Mouse (Mus musculus) mouse trophoblast stem cell (cell line): Measurements from ENCODE around the gene Lta.

Experiments used
- in situ Hi-C, 2 experiments: fragments of 300-500 bp; cut with MseI, MboI; formaldehyde crosslinking; loops; 2 replicates in 1 of 2; 3 replicates in 1 of 2; pipeline ENCODE4 v1.15.1; 2025

Gene Lta

DNA sequence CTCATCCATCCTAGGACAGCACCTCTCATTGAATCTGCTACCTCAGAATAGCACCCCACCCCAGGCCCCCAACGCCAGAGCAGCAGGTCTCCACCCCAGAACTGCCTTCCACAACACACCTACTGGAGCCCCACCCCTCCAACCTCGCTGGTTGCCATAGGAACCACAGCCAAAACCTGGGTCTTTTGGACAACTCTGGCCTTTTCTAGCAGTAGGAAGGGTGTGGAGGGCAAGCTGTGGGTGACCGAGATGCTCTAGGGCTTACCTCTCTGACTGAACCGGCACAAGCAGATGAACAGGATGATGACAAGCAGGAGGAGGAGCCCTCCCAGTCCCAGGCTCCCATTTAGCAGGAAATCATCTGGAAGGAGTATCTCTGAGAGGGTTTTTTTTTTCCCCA lies 18.5 kb downstream of the Lta start:
- in situ Hi-C loops, result no loop called here

DNA sequence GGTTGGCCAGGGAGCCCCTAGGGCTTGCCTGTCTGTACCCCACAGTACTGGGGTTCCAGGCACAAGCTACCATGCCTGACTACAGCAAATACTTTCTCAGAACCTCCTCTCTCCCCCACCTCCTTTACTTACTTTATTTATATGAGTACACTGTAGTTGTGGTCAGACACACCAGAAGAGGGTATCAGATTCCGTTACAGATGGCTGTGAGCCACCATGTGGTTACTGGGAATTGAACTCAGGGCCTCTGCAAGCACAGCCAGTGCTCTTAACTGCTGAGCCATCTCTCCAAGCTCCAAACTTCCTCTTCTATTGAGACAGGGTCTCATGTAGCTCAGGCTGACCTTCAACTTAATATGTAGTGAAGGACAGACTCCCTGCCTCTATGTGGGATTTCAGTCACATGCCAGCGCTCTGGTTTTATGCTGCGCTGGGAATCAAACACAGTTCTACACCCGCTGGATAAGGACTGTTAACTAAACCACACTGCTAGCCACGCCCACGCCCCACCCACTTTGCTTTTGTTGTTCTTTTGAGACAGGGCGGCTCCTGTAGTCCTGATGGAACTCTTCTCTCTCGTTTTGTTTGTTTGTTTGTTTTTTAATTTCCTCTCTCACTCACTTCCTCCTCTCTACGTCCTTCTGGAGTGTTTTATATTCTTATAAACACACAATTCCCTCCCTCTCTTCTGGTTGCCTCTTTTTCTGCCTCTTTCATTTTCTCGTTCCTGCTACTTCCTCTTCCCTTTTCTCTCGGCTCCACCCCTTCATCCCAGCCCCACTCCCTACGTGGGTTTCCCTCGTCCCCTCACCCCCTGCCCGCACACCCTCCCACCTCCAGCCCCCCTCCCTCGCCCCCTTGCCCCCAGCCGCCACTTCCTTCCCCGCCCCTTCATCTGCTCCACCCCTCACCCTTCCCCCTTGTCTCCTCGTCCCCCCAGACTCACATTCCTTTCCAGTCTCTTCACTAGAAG lies 19.2 kb downstream of the Lta start:
- in situ Hi-C loops, result no loop called here

DNA sequence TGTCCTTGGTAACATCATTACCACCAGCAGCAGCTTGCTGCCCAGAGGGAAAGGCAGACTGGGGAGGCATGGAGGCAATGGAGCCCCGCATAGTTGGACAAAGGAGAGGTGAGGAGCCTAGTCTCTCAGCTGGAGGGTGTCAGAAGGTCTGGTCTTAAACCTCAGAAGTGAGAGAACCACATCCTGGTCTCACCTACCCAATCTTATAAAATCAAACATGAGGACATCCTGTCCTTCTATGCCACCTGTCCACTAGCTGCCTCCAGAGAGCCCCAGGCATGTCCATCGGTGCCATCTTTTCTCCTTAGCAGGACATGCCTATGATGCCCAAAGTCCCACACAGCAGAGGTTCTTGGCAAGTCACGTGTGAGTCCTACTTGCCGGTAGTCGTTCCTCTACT lies 25.1 kb downstream of the Lta start:
- in situ Hi-C loops, result no loop called here

GRCm38 (mm10) chr17:35178528-35178927 lies 26.6 kb downstream of the Lta start:
- in situ Hi-C loops, result loop anchor here in 1 of 2 experiments (5.0 kb wide), 1 partner anchor 54 kb away; the partner anchor contains the start of gene Atp6v1g2

GRCm38 (mm10) chr17:35175968-35176367 lies 29.2 kb downstream of the Lta start, which contains the start of gene Aif1:
Aif1 (minus strand) TSS chr17:35176068.
- in situ Hi-C loops, result loop anchor here in 1 of 2 experiments (5.0 kb wide), 1 partner anchor 56 kb away; the partner anchor contains the start of gene Atp6v1g2

DNA sequence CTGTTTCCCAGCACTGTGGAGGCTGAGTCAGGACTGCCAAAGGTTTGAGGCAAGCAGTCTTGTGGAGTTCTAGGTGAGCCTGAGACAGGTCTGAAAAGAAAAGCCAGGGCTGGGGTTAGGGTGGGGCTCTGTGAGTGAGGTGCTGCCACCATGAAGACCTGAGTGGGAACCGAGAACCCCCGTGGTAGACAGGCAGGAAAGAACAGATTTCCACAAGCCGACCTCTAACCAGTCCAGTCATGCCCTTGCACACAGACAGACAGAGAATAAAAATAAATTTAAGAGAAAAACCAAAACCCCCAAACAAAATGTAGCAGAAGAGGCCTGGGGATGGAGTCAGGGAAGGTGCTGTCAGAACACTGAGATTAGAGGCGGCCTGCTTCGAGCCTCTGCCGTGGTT lies 29.8 kb downstream of the Lta start:
- in situ Hi-C loops, result loop anchor here in 1 of 2 experiments (5.0 kb wide), 1 partner anchor 57 kb away; the partner anchor contains the start of gene Atp6v1g2

GRCm38 (mm10) chr17:35174201-35174977 lies 30.8 kb downstream of the Lta start:
- in situ Hi-C loops, result loop anchor here in 1 of 2 experiments (5.0 kb wide), 1 partner anchor 58 kb away; the partner anchor contains the start of gene Atp6v1g2

- in situ Hi-C loops, result loop anchor here in 1 of 2 experiments (5.0 kb wide), 1 partner anchor 59 kb away; the partner anchor contains the start of gene Atp6v1g2
Measured at GRCm38 (mm10) chr17:35173329-35173728, 31.8 kb downstream of the Lta start.

- in situ Hi-C loops, result loop anchor here in 1 of 2 experiments (5.0 kb wide), 1 partner anchor 60 kb away; the partner anchor contains the start of gene Atp6v1g2
Measured at GRCm38 (mm10) chr17:35172445-35173234, 32.5 kb downstream of the Lta start.

DNA sequence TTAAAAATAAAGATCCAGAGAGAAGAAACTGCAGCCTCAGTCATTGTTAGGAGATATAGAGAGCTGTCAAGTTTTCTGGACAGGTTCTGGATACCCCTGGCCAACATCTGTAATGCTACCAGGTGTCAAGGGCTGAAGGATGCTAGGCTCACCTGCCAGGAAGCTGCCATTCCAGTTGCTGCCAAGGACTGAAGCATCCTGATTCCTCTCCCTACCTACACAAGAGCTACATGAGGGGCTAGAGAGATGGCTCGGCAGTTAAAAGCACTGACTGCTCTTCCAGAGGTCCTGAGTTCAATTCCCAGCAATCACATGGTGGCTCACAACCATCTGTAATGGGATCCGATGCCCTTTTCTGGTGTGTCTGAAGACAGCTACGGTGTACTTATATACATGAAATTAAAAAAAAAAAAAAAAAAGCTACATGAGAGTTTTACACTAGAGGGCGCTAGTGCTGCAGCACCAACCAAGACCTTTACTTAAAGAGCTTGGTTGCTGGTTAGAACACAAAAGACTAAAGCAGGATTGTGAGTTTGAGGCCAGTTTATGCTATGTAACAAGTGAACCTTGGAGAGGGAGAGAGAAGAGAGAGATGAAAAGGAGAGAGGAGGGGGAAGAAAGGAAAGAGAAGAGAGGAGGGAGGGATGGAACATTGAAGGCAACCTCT lies 36.5 kb downstream of the Lta start:
- in situ Hi-C loops, result no loop called here

GRCm38 (mm10) chr17:35167794-35168193 lies 37.4 kb downstream of the Lta start:
- in situ Hi-C loops, result no loop called here

DNA sequence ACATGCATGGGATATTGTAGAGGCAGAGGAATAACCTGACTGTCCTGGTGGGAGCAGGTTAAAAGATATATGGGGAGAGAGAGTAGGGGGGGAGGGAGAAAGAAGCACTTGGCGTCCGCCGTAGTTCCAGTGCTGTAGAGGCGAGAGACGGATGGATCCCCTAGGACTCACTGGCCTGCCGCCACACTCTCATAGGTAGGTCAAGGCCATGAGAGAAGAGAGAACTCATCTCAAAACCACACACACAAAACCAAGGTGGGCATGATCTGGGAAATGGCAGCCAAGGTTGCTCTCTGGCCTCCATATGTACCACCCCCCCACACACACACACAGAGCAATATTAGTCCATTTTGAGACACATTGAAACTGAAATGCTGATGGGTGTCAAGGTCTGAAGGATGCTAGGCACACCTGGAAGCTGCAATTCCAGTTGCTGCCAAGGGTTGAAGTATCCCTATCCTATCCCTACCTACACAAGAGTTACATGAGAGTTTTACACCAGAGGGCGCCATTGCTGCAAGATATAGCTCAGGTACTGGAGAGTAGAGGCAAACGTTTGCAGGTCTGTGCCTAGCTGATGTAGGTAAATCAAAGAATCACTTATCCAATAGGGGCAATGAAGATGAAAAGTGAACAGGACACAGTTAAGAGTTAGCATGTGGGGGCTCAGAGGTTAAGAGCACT lies 38.7 kb downstream of the Lta start:
- in situ Hi-C loops, result no loop called here

GRCm38 (mm10) chr17:35165451-35166155 lies 39.5 kb downstream of the Lta start:
- in situ Hi-C loops, result no loop called here

DNA sequence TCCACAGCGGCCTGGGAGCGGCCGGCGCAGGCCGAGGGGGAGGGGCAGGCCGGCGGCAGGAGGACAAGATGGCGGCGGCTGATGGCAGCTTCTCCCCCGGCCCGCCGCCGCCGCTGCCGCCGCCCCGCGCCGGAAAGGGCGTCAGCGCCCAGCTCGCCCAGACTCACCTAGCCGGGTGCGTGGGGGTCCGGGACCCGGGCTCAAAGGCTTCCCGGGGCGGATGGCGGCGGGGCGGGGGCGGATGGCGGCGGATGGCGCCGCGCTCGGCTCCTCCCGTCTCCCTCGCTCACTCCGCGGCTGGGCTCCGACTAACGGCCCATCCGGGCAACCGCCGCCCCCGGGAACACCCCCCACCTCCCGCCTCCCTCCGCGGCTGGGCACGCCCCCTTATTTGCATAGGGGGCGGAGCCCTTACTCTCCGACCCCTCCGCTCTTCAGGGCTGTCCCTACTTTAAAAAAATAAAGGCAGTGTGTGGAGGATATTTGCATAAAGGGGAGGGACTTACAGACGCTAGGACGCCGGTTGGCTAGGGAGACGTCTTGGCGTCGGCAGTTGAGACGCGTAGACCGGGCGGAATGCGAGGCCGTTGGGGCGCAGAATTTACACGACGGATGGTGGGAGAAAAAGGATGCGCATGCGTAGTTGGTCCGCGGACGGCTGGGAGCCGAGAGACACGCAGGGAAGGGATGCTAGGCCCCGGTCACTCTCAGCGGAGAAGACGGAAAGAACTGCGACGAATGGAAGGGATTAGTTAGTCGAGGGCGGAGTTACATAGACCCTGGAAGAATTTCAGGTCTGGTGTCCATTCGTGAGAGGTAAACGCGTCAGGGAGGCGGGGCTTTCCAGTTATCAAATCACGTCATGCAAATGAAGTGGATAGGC lies 40.3 kb downstream of the Lta start, which contains the start of gene Prrc2a:
Gene Prrc2a (minus strand): TSS at position 330 of the 883 bp plus-strand sequence.
- in situ Hi-C loops, result no loop called here

DNA sequence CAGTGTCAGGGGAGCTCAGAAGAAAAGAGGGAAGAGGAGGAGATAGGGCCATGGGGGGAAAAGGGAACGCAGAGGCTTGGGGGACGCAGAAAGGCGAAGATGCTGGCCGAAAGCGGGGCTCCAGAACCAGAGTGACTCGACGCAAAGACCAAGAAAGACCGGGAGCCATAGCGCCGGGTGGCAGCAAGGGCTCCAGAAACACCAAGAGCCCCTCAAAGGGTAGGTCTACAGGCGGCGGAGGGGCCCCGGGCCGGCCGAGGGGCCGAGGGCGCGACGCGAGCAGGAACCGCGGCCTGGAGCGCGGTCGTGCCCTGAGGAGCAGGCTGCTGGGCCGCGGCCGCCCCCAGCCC lies 41.0 kb downstream of the Lta start:
- in situ Hi-C loops, result no loop called here

GRCm38 (mm10) chr17:35163326-35164081 lies 41.6 kb downstream of the Lta start:
- in situ Hi-C loops, result no loop called here

GRCm38 (mm10) chr17:35162730-35163129 lies 42.4 kb downstream of the Lta start:
- in situ Hi-C loops, result no loop called here
